Mouse (Mus musculus): Measurements from ENCODE around the gene Papln. TPM values are rescaled to one million over a fixed set of nuclear protein-coding genes. Genes with fewer than 3 reads are reported as not detected.

Gene Papln
- total and polyA plus RNA-seq, 3 experiments: 4.9 to 8.7 (median 7.5) TPM

GRCm38 (mm10) chr12:83781204-83781603 lies 17.8 kb downstream of the Papln start:
- Histone ChIP-seq H3K4me3 (no peak overlapping the region), H3K27ac (no peak overlapping the region), H3K79me2 (replicated peaks; ENCODE audit: control insufficient read depth, insufficient read depth, low read length) (no peaks in the 10 kb centered on the region), H3K9ac (ENCODE audit: low read depth, low read length) (no peak overlapping the region), H3K4me1 (ENCODE audit: control insufficient read depth, insufficient read depth, low read length) (peaks cover 2% of the 10 kb centered on the region; the same call in 1 of the 2 replicates), H3K27me3 (ENCODE audit: control insufficient read depth, insufficient read depth, low read length) (no peaks in the 10 kb centered on the region), H3K36me3 (ENCODE audit: control insufficient read depth, insufficient read depth, low read length) (no peaks in the 10 kb centered on the region)
- WGBS: 55% methylated on average over 7 of the region's 7 CpGs
- no peak for DNase-seq
- TF ChIP-seq CTCF (IDR thresholded peaks at IDR 0.05) (no peak), POLR2A (IDR thresholded peaks at IDR 0.05; ENCODE audit: insufficient read depth, low read depth, low read length) (no peak), EP300 (IDR thresholded peaks at IDR 0.05; ENCODE audit: insufficient read depth, low read depth, low read length) (no peak)
- intact Hi-C loops (cut with DNase I): no loop called here

GRCm38 (mm10) chr12:83781640-83782278 lies 18.3 kb downstream of the Papln start:
- H3K79me2 ChIP-seq (replicated peaks; ENCODE audit: control insufficient read depth, insufficient read depth, low read length): no peaks in the 10 kb centered on the region
- peaks cover 2% of the 10 kb centered on the region; the same call in 1 of the 2 replicates for H3K4me1 ChIP-seq (ENCODE audit: control insufficient read depth, insufficient read depth, low read length)
- no peak overlapping the region for H3K4me3 ChIP-seq
- DNase-seq: no peak
- TF ChIP-seq EP300 (IDR thresholded peaks at IDR 0.05; ENCODE audit: insufficient read depth, low read depth, low read length) (no peak), POLR2A (IDR thresholded peaks at IDR 0.05; ENCODE audit: insufficient read depth, low read depth, low read length) (no peak), CTCF (IDR thresholded peaks at IDR 0.05) (no peak)
- no peak overlapping the region for H3K27ac ChIP-seq
- 71% methylated on average over 23 of the region's 23 CpGs for WGBS
- no peaks in the 10 kb centered on the region for H3K27me3 ChIP-seq (ENCODE audit: control insufficient read depth, insufficient read depth, low read length)
- H3K36me3 ChIP-seq (ENCODE audit: control insufficient read depth, insufficient read depth, low read length): no peaks in the 10 kb centered on the region
- intact Hi-C loops (cut with DNase I): no loop called here
- H3K9ac ChIP-seq (ENCODE audit: low read depth, low read length): no peak overlapping the region

- peaks cover 2% of the 10 kb centered on the region; the same call in 1 of the 2 replicates for H3K4me1 ChIP-seq (ENCODE audit: control insufficient read depth, insufficient read depth, low read length)
- WGBS: 89% methylated on average over 10 of the region's 10 CpGs
- no peak for TF ChIP-seq POLR2A (IDR thresholded peaks at IDR 0.05; ENCODE audit: insufficient read depth, low read depth, low read length)
- no peak for TF ChIP-seq EP300 (IDR thresholded peaks at IDR 0.05; ENCODE audit: insufficient read depth, low read depth, low read length)
- no peak for TF ChIP-seq CTCF (IDR thresholded peaks at IDR 0.05)
- no peaks in the 10 kb centered on the region for H3K36me3 ChIP-seq (ENCODE audit: control insufficient read depth, insufficient read depth, low read length)
- intact Hi-C loops (cut with DNase I): no loop called here
- DNase-seq: no peak
- no peak overlapping the region for H3K27ac ChIP-seq
- no peaks in the 10 kb centered on the region for H3K79me2 ChIP-seq (replicated peaks; ENCODE audit: control insufficient read depth, insufficient read depth, low read length)
- H3K9ac ChIP-seq (ENCODE audit: low read depth, low read length): no peak overlapping the region
- H3K4me3 ChIP-seq: no peak overlapping the region
- no peaks in the 10 kb centered on the region for H3K27me3 ChIP-seq (ENCODE audit: control insufficient read depth, insufficient read depth, low read length)
Observed at GRCm38 (mm10) chr12:83782669-83783068, 19.2 kb downstream of the Papln start.

- DNase-seq: no peak
- WGBS: 71% methylated on average over 4 of the region's 4 CpGs
- intact Hi-C loops (cut with DNase I): no loop called here
Observed at GRCm38 (mm10) chr12:83785305-83785704, 21.9 kb downstream of the Papln start.

GRCm38 (mm10) chr12:83789051-83789780 lies 25.8 kb downstream of the Papln start:
- H3K27ac ChIP-seq: no peak overlapping the region
- WGBS: 85% methylated on average over 17 of the region's 17 CpGs

More at GRCm38 (mm10) chr12:83785305-83785704, 21.9 kb downstream of the Papln start:
- H3K36me3 ChIP-seq (ENCODE audit: control insufficient read depth, insufficient read depth, low read length): no peaks in the 10 kb centered on the region
- TF ChIP-seq POLR2A (IDR thresholded peaks at IDR 0.05; ENCODE audit: insufficient read depth, low read depth, low read length): no peak
- no peak for TF ChIP-seq EP300 (IDR thresholded peaks at IDR 0.05; ENCODE audit: insufficient read depth, low read depth, low read length)
- no peak for TF ChIP-seq CTCF (IDR thresholded peaks at IDR 0.05)
- H3K4me3 ChIP-seq: no peak overlapping the region
- no peak overlapping the region for H3K9ac ChIP-seq (ENCODE audit: low read depth, low read length)
- peaks cover 2% of the 10 kb centered on the region; the same call in 1 of the 2 replicates for H3K4me1 ChIP-seq (ENCODE audit: control insufficient read depth, insufficient read depth, low read length)
- H3K27me3 ChIP-seq (ENCODE audit: control insufficient read depth, insufficient read depth, low read length): no peaks in the 10 kb centered on the region
- no peak overlapping the region for H3K27ac ChIP-seq
- H3K79me2 ChIP-seq (replicated peaks; ENCODE audit: control insufficient read depth, insufficient read depth, low read length): no peaks in the 10 kb centered on the region

GRCm38 (mm10) chr12:83789781-83790140 lies 26.3 kb downstream of the Papln start:
- Histone ChIP-seq H3K9ac (ENCODE audit: low read depth, low read length) (no peak overlapping the region), H3K27ac (no peak overlapping the region), H3K79me2 (replicated peaks; ENCODE audit: control insufficient read depth, insufficient read depth, low read length) (no peaks in the 10 kb centered on the region), H3K27me3 (ENCODE audit: control insufficient read depth, insufficient read depth, low read length) (no peaks in the 10 kb centered on the region), H3K4me1 (ENCODE audit: control insufficient read depth, insufficient read depth, low read length) (no peaks in the 10 kb centered on the region), H3K4me3 (no peak overlapping the region), H3K36me3 (ENCODE audit: control insufficient read depth, insufficient read depth, low read length) (no peaks in the 10 kb centered on the region)
- no peak for TF ChIP-seq CTCF (IDR thresholded peaks at IDR 0.05)
- TF ChIP-seq POLR2A (IDR thresholded peaks at IDR 0.05; ENCODE audit: insufficient read depth, low read depth, low read length): no peak
- TF ChIP-seq EP300 (IDR thresholded peaks at IDR 0.05; ENCODE audit: insufficient read depth, low read depth, low read length): no peak
- no peak for DNase-seq
- 58% methylated on average over 4 of the region's 4 CpGs for WGBS
- intact Hi-C loops (cut with DNase I): no loop called here

More at GRCm38 (mm10) chr12:83789051-83789780, 25.8 kb downstream of the Papln start:
- no peaks in the 10 kb centered on the region for H3K79me2 ChIP-seq (replicated peaks; ENCODE audit: control insufficient read depth, insufficient read depth, low read length)
- DNase-seq: no peak
- H3K4me3 ChIP-seq: no peak overlapping the region
- no peak overlapping the region; the same call in 1 of the 2 replicates for H3K9ac ChIP-seq (ENCODE audit: low read depth, low read length)
- H3K36me3 ChIP-seq (ENCODE audit: control insufficient read depth, insufficient read depth, low read length): no peaks in the 10 kb centered on the region
- no peaks in the 10 kb centered on the region for H3K4me1 ChIP-seq (ENCODE audit: control insufficient read depth, insufficient read depth, low read length)
- TF ChIP-seq POLR2A (IDR thresholded peaks at IDR 0.05; ENCODE audit: insufficient read depth, low read depth, low read length): no peak
- no peak for TF ChIP-seq CTCF (IDR thresholded peaks at IDR 0.05)
- TF ChIP-seq EP300 (IDR thresholded peaks at IDR 0.05; ENCODE audit: insufficient read depth, low read depth, low read length): no peak
- intact Hi-C loops (cut with DNase I): no loop called here
- no peaks in the 10 kb centered on the region for H3K27me3 ChIP-seq (ENCODE audit: control insufficient read depth, insufficient read depth, low read length)

All from heart, adult 2 months (tissue).